Mouse (Mus musculus) megakaryocyte, embryonic 14.5 days (primary cell): ENCODE data around the gene Brap. TPM values are rescaled to one million over a fixed set of nuclear protein-coding genes. Genes with fewer than 3 reads are reported as not detected.
"Not testable (repeated sequence)": the region's sequence is repeated elsewhere in the genome, so short reads cannot be mapped to it uniquely, and the experiment has no call there.

Experiments used
- H3K27me3 ChIP-seq: replicated peaks from 2 replicates; pipeline ENCODE3; 2012; ENCODE audit warnings: inconsistent platforms
- H3K36me3 ChIP-seq: replicated peaks from 2 replicates; pipeline ENCODE3; 2012; ENCODE audit warnings: low read length, inconsistent platforms, mixed read lengths
- H3K4me1 ChIP-seq: 2 replicates; pipeline ENCODE4 v1.6.1; 2012; ENCODE audit warnings: inconsistent platforms
- H3K4me3 ChIP-seq: replicated peaks from 2 replicates; pipeline ENCODE3; 2012; ENCODE audit warnings: moderate library complexity, mild to moderate bottlenecking, inconsistent platforms
- H3K9me3 ChIP-seq: 2 replicates; pipeline ENCODE4 v1.6.1; 2012; ENCODE audit warnings: inconsistent platforms
- FLI1 ChIP-seq: IDR thresholded peaks from 2 replicates; pipeline ENCODE4 v1.6.1; 2012; ENCODE audit warnings: low read length, inconsistent platforms, mixed read lengths
- GATA1 ChIP-seq: IDR thresholded peaks from 3 replicates; pipeline ENCODE4 v1.6.1; 2012; ENCODE audit warnings: mixed read lengths, low read length, inconsistent platforms, borderline replicate concordance
- polyA plus RNA-seq: library from polyadenylated mRNA; stranded (reverse); fragments of >175 nt; gene quantifications from 2 replicates; pipeline ENCODE4 v1.2.3, GENCODE M21; 2012; ENCODE audit warnings: low replicate concordance; ENCODE audit not compliant: insufficient read depth

Gene Brap
- polyA plus RNA-seq, 1 experiment = 10.7 TPM

DNA sequence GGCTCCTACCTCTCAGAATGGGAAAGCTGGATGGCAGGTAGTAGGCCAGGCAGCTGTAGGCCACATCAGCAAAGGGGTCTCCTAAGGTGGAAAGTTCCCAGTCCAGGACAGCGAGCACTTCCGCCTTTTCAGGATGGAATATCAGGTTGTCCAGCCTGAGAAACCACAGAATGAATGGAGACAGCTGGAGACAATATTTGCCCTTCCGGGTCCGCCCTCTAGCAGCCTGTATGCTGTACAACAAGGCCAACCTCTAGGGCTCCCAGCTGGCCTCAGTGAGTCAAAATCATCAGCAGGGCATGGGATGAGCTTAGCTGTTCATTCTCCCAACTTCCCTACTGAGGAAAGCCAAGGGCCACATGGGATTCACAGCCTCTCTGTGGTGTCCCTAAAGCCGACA lies 25.7 kb upstream of the Brap start:
- peaks cover 35% of the 10 kb centered on the region for H3K36me3 ChIP-seq
- H3K4me1 ChIP-seq = peaks cover 21% of the 10 kb centered on the region

DNA sequence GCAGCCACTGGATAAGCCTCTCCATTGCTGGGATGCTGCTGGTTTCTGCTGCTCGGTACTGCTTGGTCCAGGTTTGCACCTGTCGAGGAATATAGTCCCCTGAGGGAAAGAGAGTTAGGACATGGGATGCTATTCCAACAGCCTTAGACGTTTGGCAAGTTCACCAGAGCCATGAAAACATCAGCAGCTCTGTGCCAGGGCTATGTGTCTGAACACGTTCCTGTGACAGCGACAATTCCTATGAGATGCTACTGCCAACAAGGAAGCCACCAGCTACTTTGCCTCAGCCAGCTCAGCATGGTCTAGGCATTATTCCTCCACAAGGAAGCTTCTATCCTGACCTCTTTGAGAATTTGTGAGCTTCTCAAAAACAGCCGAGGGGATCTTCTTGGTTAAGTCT lies 23.1 kb upstream of the Brap start:
- H3K4me1 ChIP-seq = peaks cover 24% of the 10 kb centered on the region
- no peaks in the 10 kb centered on the region for H3K9me3 ChIP-seq
- H3K36me3 ChIP-seq = peaks cover 31% of the 10 kb centered on the region
- H3K27me3 ChIP-seq = peaks cover 6% of the 10 kb centered on the region
- no peak for TF ChIP-seq FLI1
- no peak for TF ChIP-seq GATA1
- H3K4me3 ChIP-seq = no peak overlapping the region

More for the DNA sequence above, 25.7 kb upstream of the Brap start:
- no peaks in the 10 kb centered on the region for H3K9me3 ChIP-seq
- no peak for TF ChIP-seq FLI1
- H3K27me3 ChIP-seq = peaks cover 5% of the 10 kb centered on the region
- H3K4me3 ChIP-seq = no peak overlapping the region

DNA sequence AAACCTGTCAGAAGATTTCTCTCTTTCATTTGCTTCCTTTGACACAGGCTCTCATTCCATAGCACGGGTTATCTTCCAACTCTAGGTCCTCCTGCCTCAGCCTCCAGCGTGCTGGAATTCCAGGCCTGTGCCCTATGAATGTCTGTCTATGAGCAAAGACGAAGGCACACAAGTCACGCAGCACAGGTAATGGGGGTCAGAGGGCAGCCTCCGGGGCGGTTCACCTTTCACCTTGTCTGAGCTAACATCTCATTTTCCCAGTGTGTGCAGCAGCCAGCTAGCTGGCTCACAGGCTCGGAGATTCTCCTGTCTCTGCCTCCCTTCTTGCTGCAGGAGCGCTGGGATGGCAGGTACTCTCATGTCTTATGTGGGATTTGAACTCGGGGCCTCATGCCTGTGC lies 20.8 kb upstream of the Brap start:
- Histone ChIP-seq H3K4me1 (peaks cover 17% of the 10 kb centered on the region), H3K36me3 (peaks cover 51% of the 10 kb centered on the region), H3K4me3 (no peak overlapping the region), H3K27me3 (peaks cover 6% of the 10 kb centered on the region), H3K9me3 (no peaks in the 10 kb centered on the region)
- TF ChIP-seq FLI1 (no peak), GATA1 (no peak)

DNA sequence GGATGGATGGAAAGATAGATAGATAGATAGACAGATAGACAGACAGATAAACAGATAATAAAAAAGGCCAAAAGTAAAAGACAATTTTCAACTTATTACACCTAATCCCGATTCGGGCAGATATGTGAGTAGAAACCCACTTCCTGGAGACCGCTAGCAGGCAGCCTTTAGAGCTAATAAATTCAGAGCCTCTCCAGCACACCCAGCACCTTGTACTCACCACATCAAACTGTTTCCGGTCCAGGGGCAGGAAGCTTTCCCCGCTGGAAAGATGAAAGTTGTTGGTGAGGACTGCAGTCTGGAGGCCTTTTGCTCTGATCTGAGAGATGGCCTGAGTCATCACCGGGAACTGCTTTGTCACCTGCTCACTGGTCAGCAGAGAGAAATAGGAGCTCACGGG lies 11.2 kb upstream of the Brap start:
- Histone ChIP-seq H3K36me3 (peaks cover 58% of the 10 kb centered on the region), H3K4me3 (peak overlapping the region; percentile 62)
- TF ChIP-seq FLI1 (no peak), GATA1 (no peak)

DNA sequence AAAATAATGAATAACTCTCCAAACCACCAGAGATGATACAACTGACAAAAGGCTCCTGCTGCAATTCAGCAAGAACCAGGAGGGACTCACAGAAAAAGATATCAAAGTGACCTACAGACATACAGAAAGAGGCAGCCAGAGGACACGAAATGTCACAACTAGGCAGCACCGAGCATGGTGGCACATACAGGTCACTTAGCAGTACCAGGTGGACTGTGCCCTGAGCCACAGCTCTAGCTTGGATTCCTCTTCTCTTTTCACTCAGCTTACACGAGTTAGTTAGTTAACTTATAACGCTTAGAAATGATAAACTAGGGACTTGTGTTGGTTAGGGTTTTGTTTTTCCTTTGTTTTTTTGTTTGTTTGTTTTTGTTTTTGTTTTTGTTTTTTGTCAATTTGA lies 5.8 kb upstream of the Brap start:
- H3K27me3 ChIP-seq = no peaks in the 10 kb centered on the region
- H3K9me3 ChIP-seq = no peaks in the 10 kb centered on the region
- no peak overlapping the region for H3K4me3 ChIP-seq
- no peak for TF ChIP-seq FLI1
- no peak for TF ChIP-seq GATA1
- peaks cover 14% of the 10 kb centered on the region for H3K36me3 ChIP-seq
- H3K4me1 ChIP-seq = peaks cover 42% of the 10 kb centered on the region

More for the DNA sequence above, 11.2 kb upstream of the Brap start:
- peaks cover 20% of the 10 kb centered on the region for H3K4me1 ChIP-seq
- no peaks in the 10 kb centered on the region for H3K9me3 ChIP-seq
- no peaks in the 10 kb centered on the region for H3K27me3 ChIP-seq

DNA sequence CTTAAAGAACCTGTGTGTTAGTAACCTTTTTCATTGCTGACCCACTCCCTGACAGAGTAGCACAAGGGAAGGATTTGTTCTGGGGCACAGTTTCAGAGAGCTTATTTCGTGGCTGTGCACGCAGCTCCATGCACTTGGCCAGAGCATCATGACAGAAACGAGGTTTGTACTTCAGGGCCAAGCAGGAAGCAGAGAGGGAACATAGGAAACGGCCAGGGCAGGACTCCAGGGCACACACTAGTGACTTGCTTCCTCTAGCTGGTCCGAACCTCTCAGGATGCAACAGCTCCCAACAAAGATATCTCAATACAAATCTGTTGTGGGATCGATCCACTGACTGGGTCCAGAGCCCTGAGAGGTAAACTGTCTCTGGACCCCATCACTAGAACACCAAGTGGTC lies 3.5 kb upstream of the Brap start:
- not testable (repeated sequence) for H3K4me3 ChIP-seq, H3K27me3 ChIP-seq, H3K9me3 ChIP-seq
- H3K4me1 ChIP-seq = peaks cover 51% of the 10 kb centered on the region
- peaks cover 14% of the 10 kb centered on the region for H3K36me3 ChIP-seq

DNA sequence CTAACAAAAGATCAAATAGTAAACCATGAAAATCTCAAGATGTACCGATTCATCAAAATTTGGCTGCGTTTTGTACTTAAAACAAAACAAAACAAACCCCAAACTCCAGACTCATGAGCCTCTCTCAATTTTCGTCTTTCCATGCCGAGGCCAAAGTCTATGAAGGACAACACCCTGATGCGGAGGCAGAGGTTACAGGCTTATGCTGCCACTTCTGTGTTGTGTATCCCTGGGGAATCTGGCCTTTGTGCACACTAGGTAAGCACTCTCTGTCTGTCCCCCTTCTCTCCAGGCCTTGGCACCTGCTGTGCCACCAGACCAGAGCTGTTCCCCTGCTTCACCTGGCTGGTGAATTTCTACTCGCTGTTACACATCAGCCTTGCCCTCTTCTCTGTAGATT lies 2.7 kb upstream of the Brap start:
- not testable (repeated sequence) for H3K9me3 ChIP-seq, H3K27me3 ChIP-seq, H3K4me3 ChIP-seq
- Histone ChIP-seq H3K36me3 (peaks cover 17% of the 10 kb centered on the region), H3K4me1 (peaks cover 55% of the 10 kb centered on the region)

DNA sequence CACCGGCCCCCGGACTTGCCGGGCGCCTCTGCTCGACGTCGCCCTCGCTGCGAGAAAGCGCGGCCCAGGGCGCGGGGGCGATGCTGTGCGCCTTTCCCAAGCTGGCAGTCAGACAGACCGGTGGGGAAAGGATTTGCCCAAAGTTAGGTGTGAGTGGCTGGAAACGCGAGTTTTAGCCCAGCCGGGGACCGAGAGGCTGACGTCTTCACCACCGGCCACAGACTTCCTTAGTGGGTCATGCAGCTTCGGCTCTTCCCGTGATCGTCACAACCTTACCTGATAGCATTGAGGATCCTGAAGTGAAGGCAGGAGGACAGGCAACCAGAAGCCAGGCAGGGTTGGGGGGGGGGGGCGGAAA lies 513 bp downstream of the Brap start:
- peak overlapping the region; percentile 98 for H3K4me3 ChIP-seq
- H3K4me1 ChIP-seq = peaks cover 45% of the 10 kb centered on the region
- TF ChIP-seq FLI1 (no peak), GATA1 (no peak)
- H3K9me3 ChIP-seq = no peaks in the 10 kb centered on the region
- peaks cover 41% of the 10 kb centered on the region for H3K36me3 ChIP-seq
- no peaks in the 10 kb centered on the region for H3K27me3 ChIP-seq

DNA sequence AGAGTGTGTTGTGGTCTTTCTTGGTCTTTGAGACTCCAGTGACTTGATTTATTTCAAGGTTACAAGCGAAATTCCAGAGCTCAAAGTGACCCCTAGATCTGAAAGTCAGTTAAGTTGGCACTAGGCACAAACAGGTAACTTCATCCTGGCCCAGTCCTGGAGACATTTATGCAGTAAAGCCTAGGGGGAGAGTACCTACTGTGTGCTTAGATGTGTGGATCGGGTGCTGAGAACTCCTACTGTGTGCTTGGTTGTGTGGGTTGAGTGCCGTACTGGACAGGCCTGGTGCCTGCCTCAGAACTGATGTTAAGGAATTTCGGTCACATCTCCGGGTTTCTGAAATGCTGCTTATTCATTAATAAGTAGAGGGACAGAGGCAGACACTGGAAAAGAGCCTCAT lies 1.1 kb downstream of the Brap start:
- TF ChIP-seq FLI1 (no peak), GATA1 (no peak)
- H3K4me1 ChIP-seq = peaks cover 46% of the 10 kb centered on the region
- H3K27me3 ChIP-seq = no peaks in the 10 kb centered on the region
- no peaks in the 10 kb centered on the region for H3K9me3 ChIP-seq
- peak overlapping the region; percentile 98 for H3K4me3 ChIP-seq
- H3K36me3 ChIP-seq = peaks cover 47% of the 10 kb centered on the region

DNA sequence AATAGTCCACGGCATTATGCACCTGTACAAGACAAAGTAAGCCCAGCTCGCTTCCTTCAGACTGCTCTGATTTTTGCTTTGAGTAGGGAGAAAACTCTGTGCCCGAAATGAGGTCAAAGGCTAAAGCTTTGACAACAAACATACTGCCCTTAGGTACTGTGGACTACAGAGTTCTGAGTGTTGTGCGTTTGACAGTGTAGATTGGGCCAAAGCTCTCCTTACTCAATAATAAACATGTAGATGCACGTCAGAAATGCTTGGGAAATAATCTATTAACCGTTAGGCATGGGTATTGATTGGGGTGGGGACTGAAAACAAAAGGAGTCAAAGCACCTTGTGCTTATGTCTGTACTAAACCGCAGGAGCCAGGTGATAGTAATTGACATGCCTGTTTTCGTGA lies 3.1 kb downstream of the Brap start:
- Histone ChIP-seq H3K9me3 (no peaks in the 10 kb centered on the region), H3K36me3 (peaks cover 67% of the 10 kb centered on the region), H3K27me3 (no peaks in the 10 kb centered on the region), H3K4me1 (peaks cover 59% of the 10 kb centered on the region), H3K4me3 (no peak overlapping the region)
- TF ChIP-seq FLI1 (no peak), GATA1 (no peak)

DNA sequence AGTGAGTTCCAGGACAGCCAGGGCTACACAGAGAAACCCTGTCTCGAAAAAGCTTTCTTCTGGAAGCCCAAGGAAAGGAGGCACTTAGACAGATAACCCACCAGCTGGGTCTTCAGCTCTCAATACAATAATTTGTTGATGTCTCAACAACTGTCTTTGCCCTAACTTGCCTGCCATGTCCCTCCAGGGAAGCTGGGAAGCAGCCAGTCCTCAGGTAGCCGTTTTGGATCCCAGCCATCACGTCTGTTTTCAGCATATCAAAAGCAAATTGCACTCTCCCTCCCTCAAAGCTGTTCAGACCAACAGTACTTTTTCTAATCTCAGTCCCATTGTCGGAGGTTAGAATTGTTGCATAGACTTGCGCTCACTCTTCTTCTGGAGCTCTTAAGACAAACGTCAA lies 3.7 kb downstream of the Brap start:
- H3K9me3 ChIP-seq = no peaks in the 10 kb centered on the region
- no peaks in the 10 kb centered on the region for H3K27me3 ChIP-seq
- H3K4me3 ChIP-seq = no peak overlapping the region
- peaks cover 59% of the 10 kb centered on the region for H3K4me1 ChIP-seq
- H3K36me3 ChIP-seq = peaks cover 73% of the 10 kb centered on the region
- TF ChIP-seq GATA1 (no peak), FLI1 (no peak)

DNA sequence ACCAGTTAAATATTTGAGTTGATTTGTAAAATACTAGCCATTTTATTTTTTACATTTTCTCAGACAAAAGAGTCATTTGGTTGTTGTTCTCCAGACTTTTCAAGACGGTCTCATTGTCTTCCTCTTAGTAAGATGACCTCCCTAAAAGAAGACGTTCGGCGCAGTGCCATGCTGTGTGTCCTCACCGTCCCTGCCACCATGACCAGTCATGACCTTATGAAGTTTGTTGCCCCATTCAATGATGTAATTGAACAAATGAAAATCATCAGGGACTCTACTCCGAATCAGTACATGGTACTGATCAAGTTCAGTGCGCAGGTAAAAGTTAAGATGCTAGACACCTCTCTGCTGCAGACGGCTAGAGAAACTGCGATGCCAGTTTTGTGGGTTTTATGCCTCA lies 4.6 kb downstream of the Brap start:
- Histone ChIP-seq H3K9me3 (no peaks in the 10 kb centered on the region), H3K4me3 (no peak overlapping the region), H3K27me3 (no peaks in the 10 kb centered on the region), H3K36me3 (peaks cover 80% of the 10 kb centered on the region), H3K4me1 (peaks cover 56% of the 10 kb centered on the region)
- TF ChIP-seq GATA1 = no peak
